Mouse (Mus musculus) adrenal gland, postnatal 25 days (tissue): ENCODE data around the gene Mrpl34. TPM values are rescaled to one million over a fixed set of nuclear protein-coding genes. Genes with fewer than 3 reads are reported as not detected.

Experiments used
- DNase-seq: peaks from one replicate; pipeline ENCODE4 v3.0.0; 2021; ENCODE audit warnings: mixed read lengths
- total RNA-seq: library from RNA; stranded (reverse); gene quantifications from 2 replicates; pipeline ENCODE4 v1.2.3, GENCODE M21; 2021

Gene Mrpl34
- total RNA-seq, 1 experiment from 2014 or later = 113 TPM

- DNase-seq = peak; percentile 97
Measured at GRCm38 (mm10) chr8:71496481-71496880, 31.7 kb downstream of the Mrpl34 start.

DNA sequence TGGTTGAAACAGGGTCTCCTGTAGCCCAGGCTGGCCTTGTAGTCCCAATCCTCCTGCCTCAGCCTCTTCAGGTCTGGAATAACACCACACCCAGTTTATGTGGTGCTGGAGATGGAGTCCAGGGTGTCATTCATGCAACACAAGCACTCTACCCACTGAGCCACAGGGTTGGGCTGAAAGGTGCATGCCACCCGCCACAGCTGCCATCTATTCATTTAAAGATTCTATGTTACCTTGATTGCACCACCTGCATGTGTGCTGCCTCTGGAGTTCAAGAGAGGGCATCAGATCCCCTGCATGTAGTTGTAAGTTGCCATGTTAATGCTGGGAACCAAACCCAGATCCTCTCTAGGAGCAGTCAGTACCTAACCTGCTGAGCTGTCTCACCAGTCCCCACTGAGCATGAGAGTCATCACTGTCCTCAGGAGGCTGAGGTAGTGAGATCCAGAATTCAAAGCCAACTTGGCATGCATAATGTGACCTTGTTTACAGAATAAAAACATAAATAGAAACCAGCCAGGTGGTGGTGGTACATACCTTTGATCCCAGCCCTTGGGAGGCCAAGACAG, 32.4 kb downstream of the Mrpl34 start:
- no peak for DNase-seq

GRCm38 (mm10) chr8:71497881-71498501, 33.2 kb downstream of the Mrpl34 start:
- DNase-seq = peak; percentile 43

- DNase-seq = peak; percentile 38
Measured at GRCm38 (mm10) chr8:71498816-71499690, 34.3 kb downstream of the Mrpl34 start.

DNA sequence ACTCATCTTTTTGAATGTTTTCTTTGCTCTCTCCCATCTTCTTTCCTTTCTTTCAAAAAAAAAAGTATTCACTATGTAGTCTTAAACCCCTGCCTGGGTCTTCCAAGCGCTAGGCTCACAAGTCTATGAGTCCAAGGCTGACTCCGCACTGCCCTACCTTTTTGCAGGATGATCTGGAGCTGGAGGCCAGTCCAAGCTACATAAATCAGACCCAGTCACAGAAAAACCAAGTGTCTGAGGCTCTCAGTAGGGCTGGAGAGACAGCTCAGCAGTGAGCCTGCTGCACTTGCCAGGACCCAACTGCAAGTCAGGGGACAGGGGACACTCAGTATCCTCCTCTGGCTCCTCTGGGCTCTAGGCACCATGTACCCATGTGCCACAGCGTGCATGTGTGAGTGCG, 39.6 kb downstream of the Mrpl34 start:
- DNase-seq = no peak

DNA sequence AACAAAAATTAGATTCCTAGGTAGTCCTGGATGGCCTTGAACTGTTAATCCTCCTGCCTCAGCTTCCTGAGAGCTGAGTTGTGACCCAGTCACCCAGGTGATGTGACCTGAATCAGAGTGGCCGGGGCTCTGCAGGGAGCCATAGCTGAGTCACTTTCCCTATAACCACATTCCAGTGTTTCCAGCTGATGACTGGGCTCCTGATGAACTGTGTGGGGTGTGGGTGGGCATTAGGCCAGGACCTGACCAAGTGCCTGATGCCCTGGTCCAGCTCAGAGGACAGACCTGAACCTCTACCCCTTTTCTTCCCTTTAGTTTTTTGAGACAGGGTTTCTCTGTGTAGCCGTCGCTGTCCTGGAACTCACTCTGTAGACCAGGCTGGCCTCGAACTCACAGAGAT, 40.6 kb downstream of the Mrpl34 start:
- DNase-seq = no peak

- DNase-seq = peak; percentile 50
Measured at GRCm38 (mm10) chr8:71505979-71506378, 41.2 kb downstream of the Mrpl34 start.

DNA sequence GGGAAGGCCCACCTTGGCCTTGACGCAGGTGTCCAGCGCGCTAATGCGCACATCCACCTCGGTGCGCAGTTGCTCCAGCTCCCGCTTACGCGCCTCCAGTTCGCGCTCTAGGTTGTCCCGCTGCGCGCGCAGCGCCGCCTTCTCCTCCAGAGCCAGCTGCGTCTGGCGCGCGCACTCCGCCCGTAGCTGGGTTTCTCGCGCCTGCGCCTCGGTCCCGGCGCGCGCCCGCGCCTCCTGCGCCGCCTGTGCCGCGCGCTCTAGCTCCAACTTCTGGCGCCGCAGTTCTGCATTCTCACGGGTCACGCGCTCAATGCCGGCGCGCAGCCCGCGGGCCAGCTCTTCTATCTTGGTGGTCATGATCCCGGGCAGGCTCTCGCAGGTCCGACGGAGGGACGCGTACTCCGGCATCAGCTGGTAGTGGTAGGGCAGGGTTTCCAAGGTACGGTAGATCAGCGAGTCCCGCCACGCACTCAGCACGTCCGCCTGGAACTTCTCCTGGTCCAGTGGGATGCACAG, 42.9 kb downstream of the Mrpl34 start:
- DNase-seq = peak; percentile 85

GRCm38 (mm10) chr8:71509316-71509715, 44.6 kb downstream of the Mrpl34 start:
- no peak for DNase-seq

DNA sequence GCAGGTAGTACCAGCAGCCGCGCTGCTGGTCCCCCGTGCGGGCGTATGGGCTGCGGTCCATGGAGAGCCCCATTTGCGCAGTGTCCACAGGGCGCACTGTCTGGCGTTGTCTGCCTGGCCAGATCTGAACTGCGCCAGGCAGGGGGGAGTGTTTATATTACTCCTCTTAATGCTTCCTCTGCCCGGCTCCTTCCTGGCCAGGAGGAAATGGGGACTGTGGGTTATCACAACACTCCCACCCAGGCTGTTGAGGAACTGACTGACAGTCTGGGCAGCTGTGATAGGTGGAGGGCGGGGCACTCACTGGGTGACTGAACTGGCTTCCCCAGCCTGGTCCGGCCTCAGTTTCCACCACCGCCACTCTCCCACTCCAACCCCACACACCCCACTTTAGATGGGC, 46.9 kb downstream of the Mrpl34 start, which contains the start of gene Plvap:
Gene Plvap (minus strand): TSS at position 109 of the 400 bp plus-strand sequence.
- DNase-seq = no peak

DNA sequence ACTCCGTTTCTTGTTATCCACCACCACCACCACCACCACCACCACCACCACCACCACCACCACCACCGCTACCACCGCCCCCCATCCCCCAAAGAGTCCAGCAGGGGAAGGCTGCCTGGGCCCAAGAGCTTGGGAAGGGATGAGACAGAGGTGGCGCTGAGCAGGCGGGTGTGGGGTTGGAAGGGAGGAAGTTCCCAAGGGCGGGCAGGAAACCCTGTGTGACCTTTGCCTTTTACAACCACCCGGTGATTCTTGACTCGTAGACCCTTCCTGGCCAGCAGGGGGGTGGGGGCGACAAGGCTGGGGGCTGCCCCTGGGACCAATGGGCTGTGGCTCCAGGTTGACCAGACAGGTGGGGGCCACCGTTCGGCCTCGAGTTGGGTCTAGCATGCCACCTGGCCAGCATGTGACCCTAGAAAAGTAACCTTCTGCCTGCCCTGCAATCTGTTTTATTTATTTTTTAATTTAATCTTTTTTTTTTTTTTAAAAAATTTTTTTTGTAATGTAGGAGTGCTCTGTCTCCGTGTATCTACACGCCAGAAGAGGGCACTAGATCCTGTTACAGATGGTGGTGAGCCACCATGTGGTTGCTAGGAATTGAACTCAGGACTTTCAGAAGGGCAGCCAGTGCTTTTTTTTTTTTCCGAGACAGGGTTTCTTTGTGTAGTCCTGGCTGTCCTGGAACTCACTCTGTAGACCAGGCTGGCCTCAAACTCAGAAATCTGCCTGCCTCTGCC, 48.4 kb downstream of the Mrpl34 start:
- DNase-seq = no peak

- no peak for DNase-seq
Measured at GRCm38 (mm10) chr8:71515043-71515442, 50.3 kb downstream of the Mrpl34 start.

Other genes with a start within 250 kb of the Mrpl34 start
- gene Myo9b, start 192.2 kb upstream of the Mrpl34 start, total RNA-seq = 40.7 and 42.0 TPM in 2 replicates
- 19.6 and 21.5 TPM in 2 replicates for gene Haus8, start 192.0 kb upstream of the Mrpl34 start, total RNA-seq
- gene Use1, start 98.1 kb upstream of the Mrpl34 start, total RNA-seq = 168 and 199 TPM in 2 replicates
- gene Ocel1, start 93.7 kb upstream of the Mrpl34 start, total RNA-seq = 18.7 and 20.7 TPM in 2 replicates
- gene Nr2f6, start 83.0 kb upstream of the Mrpl34 start, total RNA-seq = 64.5 and 75.8 TPM in 2 replicates
- 20.6 and 25.8 TPM in 2 replicates for gene Ushbp1, start 69.2 kb upstream of the Mrpl34 start, total RNA-seq
- gene Babam1, start 68.1 kb upstream of the Mrpl34 start, total RNA-seq = 105 and 116 TPM in 2 replicates
- gene Ankle1, start 58.9 kb upstream of the Mrpl34 start, total RNA-seq = 3.2 and 4.1 TPM in 2 replicates
- gene Abhd8, start 1.3 kb upstream of the Mrpl34 start, total RNA-seq = 63.0 and 82.8 TPM in 2 replicates
- 62.5 and 64.7 TPM in 2 replicates for gene Dda1, start 4.2 kb downstream of the Mrpl34 start, total RNA-seq
- gene Ano8, start 21.0 kb downstream of the Mrpl34 start, total RNA-seq = 17.3 and 23.3 TPM in 2 replicates
- 26.5 and 28.7 TPM in 2 replicates for gene Gtpbp3, start 23.1 kb downstream of the Mrpl34 start, total RNA-seq
- 167 and 192 TPM in 2 replicates for gene Plvap, start 46.8 kb downstream of the Mrpl34 start, total RNA-seq
- gene Ccdc194, start 60.8 kb downstream of the Mrpl34 start, total RNA-seq = not detected in 2 replicates
- 66.0 and 70.2 TPM in 2 replicates for gene Bst2, start 72.5 kb downstream of the Mrpl34 start, total RNA-seq
- gene Mvb12a, start 78.0 kb downstream of the Mrpl34 start, total RNA-seq = 62.3 and 73.7 TPM in 2 replicates
- 5.0 and 8.9 TPM in 2 replicates for gene Tmem221, start 93.9 kb downstream of the Mrpl34 start, total RNA-seq
- 1.1 TPM in 2 replicates for gene Nxnl1, start 101.6 kb downstream of the Mrpl34 start, total RNA-seq
- 156 and 167 TPM in 2 replicates for gene Slc27a1, start 103.9 kb downstream of the Mrpl34 start, total RNA-seq
- 145 and 153 TPM in 2 replicates for gene Pgls, start 127.2 kb downstream of the Mrpl34 start, total RNA-seq
- 4.0 TPM in 2 replicates for gene Fam129c, start 132.7 kb downstream of the Mrpl34 start, total RNA-seq
- gene Colgalt1, start 146.0 kb downstream of the Mrpl34 start, total RNA-seq = 64.6 and 66.2 TPM in 2 replicates
- 8.3 and 8.4 TPM in 2 replicates for gene Unc13a, start 206.8 kb downstream of the Mrpl34 start, total RNA-seq
- 11.7 and 14.3 TPM in 2 replicates for gene Jak3, start 211.3 kb downstream of the Mrpl34 start, total RNA-seq
- gene Insl3, start 224.3 kb downstream of the Mrpl34 start, total RNA-seq = 6.1 and 7.8 TPM in 2 replicates
- 3.7 and 4.8 TPM in 2 replicates for gene B3gnt3, start 236.8 kb downstream of the Mrpl34 start, total RNA-seq